Mouse (Mus musculus): ENCODE data around the gene Ppp1r8. TPM values are rescaled to one million over a fixed set of nuclear protein-coding genes. Genes with fewer than 3 reads are reported as not detected.

Gene Ppp1r8
- total RNA-seq, 2 experiments from 2014 or later, result 42.7 to 45.9 TPM

DNA sequence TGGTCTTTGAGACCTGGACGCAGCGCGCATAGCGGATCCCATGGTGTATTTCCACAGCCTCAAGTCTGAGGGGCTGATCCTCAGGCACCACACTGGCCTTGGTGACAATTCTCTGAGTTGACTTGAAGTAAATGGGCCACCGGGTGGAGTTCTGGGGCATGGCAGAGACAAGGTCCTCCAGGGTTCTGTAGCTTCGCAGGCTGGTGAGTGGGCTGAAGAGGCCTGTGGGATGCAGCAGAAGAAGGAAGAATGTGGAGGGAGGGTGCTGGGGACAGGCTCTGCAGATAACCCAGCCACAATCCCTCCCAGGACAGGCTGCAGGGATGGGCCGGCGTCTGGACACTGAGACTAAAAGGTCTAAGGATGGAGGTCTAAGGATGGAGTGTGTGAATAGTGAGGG is 53.2 kb downstream of the Ppp1r8 start:
- intact Hi-C loops (cut with DNase I), result no loop called here

GRCm38 (mm10) chr4:132785228-132785627 is 57.7 kb downstream of the Ppp1r8 start:
- DNase-seq (ENCODE audit: low spot score in 2 of 2), result no peak
- intact Hi-C loops (cut with DNase I), result no loop called here

More for the DNA sequence above, 53.2 kb downstream of the Ppp1r8 start:
- DNase-seq (ENCODE audit: low spot score in 2 of 2), result no peak

DNA sequence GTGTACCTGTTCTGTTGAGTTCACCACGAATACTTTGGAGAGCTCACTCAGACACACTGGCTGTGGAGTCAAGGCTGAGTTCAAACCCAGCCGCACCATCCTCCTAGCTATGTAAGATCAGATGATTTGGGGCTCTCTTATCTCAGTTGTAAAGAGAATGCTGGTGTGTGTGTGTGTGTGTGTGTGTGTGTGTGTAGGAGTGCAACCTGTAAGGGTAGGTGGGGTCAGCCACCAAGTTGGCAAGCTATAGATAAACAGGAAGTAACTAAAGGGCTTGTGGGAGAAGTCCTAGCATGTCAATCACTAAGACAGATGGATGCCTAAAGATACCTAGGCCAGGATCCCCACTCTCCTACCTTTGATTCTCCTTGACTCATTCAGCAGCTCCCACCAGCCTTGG is 59.2 kb downstream of the Ppp1r8 start:
- intact Hi-C loops (cut with DNase I), result no loop called here
- no peak for DNase-seq (ENCODE audit: low spot score in 2 of 2)

GRCm38 (mm10) chr4:132780288-132780687 is 62.7 kb downstream of the Ppp1r8 start:
- no peak for DNase-seq (ENCODE audit: low spot score in 2 of 2)
- intact Hi-C loops (cut with DNase I), result no loop called here

DNA sequence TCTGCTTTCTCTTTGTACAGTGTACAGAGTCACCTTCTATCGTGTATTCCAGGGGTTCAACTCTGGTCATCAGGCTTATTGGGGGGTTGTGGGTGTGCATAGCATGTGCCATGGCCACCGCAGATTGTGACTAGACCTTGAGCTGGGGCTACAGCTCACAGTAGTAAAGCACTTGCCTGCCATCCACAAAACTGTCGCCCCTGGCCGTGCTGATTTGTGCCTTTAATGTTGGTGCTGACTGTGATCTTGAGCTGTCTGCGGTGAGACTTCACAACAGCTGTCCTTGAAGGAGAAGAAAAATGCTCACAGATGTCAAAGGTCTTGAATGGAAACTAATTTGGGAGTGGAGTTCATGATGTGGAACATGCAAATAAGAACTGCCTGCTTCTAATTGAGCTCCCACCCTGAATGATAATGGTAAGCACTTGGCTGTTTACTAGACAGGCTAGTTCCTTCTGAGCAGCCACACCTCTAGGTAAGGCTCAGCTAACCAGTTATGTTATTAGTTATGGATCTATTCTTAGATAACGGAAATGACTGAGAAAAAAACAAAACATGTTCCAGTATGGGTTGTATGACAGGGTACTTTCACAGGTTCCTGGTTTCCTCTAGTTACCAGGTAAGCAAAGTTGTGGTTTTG is 64.3 kb downstream of the Ppp1r8 start:
- intact Hi-C loops (cut with DNase I), result loop anchor here (2.0 kb wide), 1 partner anchor 46 kb away; no protein-coding TSS in a partner anchor
- no peak for DNase-seq (ENCODE audit: low spot score in 2 of 2)

Other genes starting within 250 kb of the Ppp1r8 start
- 10 to 100 TPM; 27.4 to 30.4 TPM for gene Eya3, start 204.2 kb downstream of the Ppp1r8 start, total RNA-seq (2021)
- 1 to 10 TPM; 2.7 to 3.6 TPM for gene Xkr8, start 110.6 kb downstream of the Ppp1r8 start, total RNA-seq (2021)
- 1 to 10 TPM; 2.5 to 5.0 TPM for gene Smpdl3b, start 85.9 kb downstream of the Ppp1r8 start, total RNA-seq (2021)
- 10 to 100 TPM; 13.3 to 14.9 TPM for gene Rpa2, start 74.8 kb downstream of the Ppp1r8 start, total RNA-seq (2021)
- gene Themis2, start 46.8 kb downstream of the Ppp1r8 start, total RNA-seq (2021), result 1 to 10 TPM in 1 of 2 experiments, under 1 TPM in 1; 0.89 to 1.3 TPM
- gene Stx12, start 41.3 kb upstream of the Ppp1r8 start, total RNA-seq (2021), result 100 to 1,000 TPM in 1 of 2 experiments, 10 to 100 TPM in 1; 96.5 to 101 TPM
- gene Fam76a, start 79.4 kb upstream of the Ppp1r8 start, total RNA-seq (2021), result 10 to 100 TPM; 49.9 to 57.7 TPM
- gene Fgr, start 130.9 kb upstream of the Ppp1r8 start, total RNA-seq (2021), result under 1 TPM in 1 of 2 experiments, not detected in 1; 0.17 TPM
- 100 to 1,000 TPM in 1 of 2 experiments, 10 to 100 TPM in 1; 91.3 to 110 TPM for gene Ahdc1, start 168.1 kb upstream of the Ppp1r8 start, total RNA-seq (2021)

Data from left cerebral cortex, postnatal 36 days (tissue).